Mouse (Mus musculus) C2C12 (cell line): ENCODE data around the gene Gprc5c.

Experiments used
- CEBPB ChIP-seq: IDR thresholded peaks from one replicate; pipeline ENCODE4 v1.6.1; 2011; ENCODE audit warnings: low read depth, mild to moderate bottlenecking, control low read depth, moderate library complexity
- CTCF ChIP-seq: IDR thresholded peaks from one replicate; pipeline ENCODE4 v1.5.1; 2011; ENCODE audit not compliant: control insufficient read depth, insufficient read depth, insufficient read length
- FOSL1 ChIP-seq: IDR thresholded peaks from one replicate; pipeline ENCODE4 v1.8.0; 2011; ENCODE audit warnings: mild to moderate bottlenecking, low read length; ENCODE audit not compliant: poor library complexity, insufficient read depth, severe bottlenecking
- MAX ChIP-seq: IDR thresholded peaks from one replicate; pipeline ENCODE4 v1.6.1; 2011; ENCODE audit warnings: mild to moderate bottlenecking, control low read depth

DNA sequence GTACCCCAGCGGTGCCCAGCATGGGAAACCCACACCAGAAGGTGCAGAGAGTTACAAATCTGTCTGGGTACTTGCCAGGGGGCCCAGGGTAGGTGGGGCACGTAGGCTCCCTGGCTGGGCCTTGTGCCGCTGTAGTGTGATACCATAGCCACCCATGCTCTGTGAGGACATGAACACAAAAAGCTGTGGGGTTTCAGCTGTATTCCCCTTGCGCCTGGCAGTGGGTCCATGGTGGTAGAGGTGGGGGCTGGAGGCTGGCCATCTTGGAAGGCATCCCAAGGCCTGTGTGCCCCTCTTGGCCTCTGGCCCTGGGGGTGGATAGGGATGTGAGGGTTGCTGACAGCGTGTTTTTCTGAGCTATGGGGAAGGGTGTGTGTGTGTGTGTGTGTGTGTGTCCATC lies 15.0 kb downstream of the Gprc5c start:
- TF ChIP-seq FOSL1 = no peak
- no peak for TF ChIP-seq CTCF
- no peak for TF ChIP-seq MAX
- no peak for TF ChIP-seq CEBPB
